Mouse (Mus musculus): Measurements from ENCODE around the gene Igsf9. TPM values are rescaled to one million over a fixed set of nuclear protein-coding genes. Genes with fewer than 3 reads are reported as not detected.

The Igsf9 gene
- polyA plus RNA-seq, 1 experiment, result 5.4 TPM

DNA sequence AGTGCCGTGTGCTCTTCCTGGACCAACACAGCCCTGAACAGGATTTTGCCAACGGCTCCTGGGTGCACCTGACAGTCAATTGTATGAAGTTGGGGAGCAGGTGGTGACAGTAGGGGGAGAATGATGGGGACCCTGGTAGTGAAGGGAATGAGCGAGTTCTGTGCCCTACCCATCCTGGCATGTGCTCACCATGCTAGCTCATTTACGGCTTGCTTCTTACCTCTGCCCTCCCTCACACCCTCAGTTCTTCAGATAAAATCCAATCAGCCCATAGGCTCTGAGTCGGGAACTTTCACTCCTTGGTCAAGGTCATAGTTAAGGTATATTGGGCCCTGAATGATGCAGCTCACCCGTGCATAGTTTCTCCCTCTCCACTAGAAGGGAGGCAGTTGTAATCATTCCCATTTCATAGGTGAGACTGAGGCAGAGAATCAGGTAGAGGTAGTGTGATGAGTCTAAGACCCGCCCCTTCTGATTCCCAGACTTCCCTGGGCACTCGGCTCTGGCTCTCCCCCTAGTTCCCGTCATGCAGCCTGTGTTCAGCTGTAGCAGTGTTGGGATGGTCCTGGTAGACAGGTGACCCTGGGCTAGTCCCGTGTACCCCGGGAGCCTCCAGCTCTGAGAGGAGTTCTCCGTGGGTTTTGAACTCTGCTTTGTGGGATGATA, 8.1 kb downstream of the Igsf9 start:
- Histone ChIP-seq H3K4me3 (ENCODE audit: insufficient read depth, low read length) (no peak overlapping the region), H3K27ac (ENCODE audit: insufficient read depth, low read length) (no peak overlapping the region), H3K4me1 (ENCODE audit: control insufficient read depth, insufficient read depth, low read length) (no peaks in the 10 kb centered on the region)
- TF ChIP-seq CTCF (IDR thresholded peaks at IDR 0.05; ENCODE audit: borderline replicate concordance, insufficient read depth, low read length) (no peak), POLR2A (IDR thresholded peaks at IDR 0.05; ENCODE audit: low read depth, low read length) (no peak)

DNA sequence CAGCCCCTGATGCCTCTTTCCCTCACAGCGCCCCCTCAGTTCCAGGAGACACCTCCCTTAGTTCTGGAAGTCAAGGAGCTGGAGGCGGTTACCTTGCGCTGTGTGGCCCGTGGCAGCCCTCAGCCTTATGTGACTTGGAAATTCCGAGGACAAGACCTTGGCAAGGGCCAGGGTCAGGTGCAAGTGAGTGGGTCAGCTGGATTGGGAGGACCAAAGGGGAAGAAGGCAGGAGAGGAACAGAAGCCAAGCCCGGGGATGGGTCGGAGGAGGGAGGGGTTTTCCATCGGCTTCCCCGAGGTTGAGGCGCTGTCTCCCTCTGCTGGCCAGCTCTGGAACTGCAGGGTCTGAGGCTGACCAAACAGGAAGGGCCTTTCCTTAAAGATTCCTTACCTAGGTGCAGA, 8.7 kb downstream of the Igsf9 start:
- no peak overlapping the region for H3K27ac ChIP-seq (ENCODE audit: insufficient read depth, low read length)
- no peaks in the 10 kb centered on the region for H3K4me1 ChIP-seq (ENCODE audit: control insufficient read depth, insufficient read depth, low read length)
- TF ChIP-seq CTCF (IDR thresholded peaks at IDR 0.05; ENCODE audit: borderline replicate concordance, insufficient read depth, low read length), result peak; percentile 91
- TF ChIP-seq POLR2A (IDR thresholded peaks at IDR 0.05; ENCODE audit: low read depth, low read length), result no peak
- no peak overlapping the region for H3K4me3 ChIP-seq (ENCODE audit: insufficient read depth, low read length)

DNA sequence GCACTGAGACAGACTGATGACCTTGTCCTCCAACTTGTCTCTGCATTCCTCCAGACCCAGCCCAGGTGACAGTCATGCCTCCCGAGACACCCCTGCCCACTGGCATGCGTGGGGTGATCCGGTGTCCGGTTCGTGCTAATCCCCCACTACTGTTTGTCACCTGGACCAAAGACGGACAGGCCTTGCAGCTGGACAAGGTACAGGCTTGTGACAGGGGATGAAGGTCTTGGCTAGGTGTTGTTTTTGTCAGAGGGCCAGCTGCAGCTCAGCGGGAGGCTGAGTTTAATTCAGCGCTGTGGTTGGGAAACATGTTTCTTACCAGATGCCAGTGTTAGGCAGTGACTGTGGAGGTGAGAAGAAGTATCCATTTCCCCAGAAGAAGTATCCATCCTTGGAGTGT, 10.5 kb downstream of the Igsf9 start:
- Histone ChIP-seq H3K4me3 (ENCODE audit: insufficient read depth, low read length) (no peak overlapping the region), H3K27ac (ENCODE audit: insufficient read depth, low read length) (no peak overlapping the region), H3K4me1 (ENCODE audit: control insufficient read depth, insufficient read depth, low read length) (no peaks in the 10 kb centered on the region)
- TF ChIP-seq CTCF (IDR thresholded peaks at IDR 0.05; ENCODE audit: borderline replicate concordance, insufficient read depth, low read length), result no peak
- no peak for TF ChIP-seq POLR2A (IDR thresholded peaks at IDR 0.05; ENCODE audit: low read depth, low read length)

DNA sequence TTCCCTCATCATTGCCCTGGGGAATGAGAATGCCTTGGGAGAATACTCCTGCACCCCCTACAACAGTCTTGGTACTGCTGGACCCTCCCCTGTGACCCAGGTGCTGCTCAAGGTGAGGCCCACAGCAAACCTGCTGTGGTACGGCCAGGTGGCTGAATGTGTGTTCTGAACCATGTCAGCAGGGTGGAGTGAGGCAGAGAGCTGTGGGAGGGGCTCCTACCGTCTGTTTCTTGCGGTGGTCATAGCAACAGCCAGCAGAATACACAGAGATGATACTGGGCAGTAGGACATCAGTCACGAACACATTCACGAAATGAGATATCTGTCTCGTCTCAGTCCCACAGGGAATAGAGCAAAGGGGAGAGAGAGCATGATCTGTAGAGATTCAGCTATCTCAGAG, 11.9 kb downstream of the Igsf9 start:
- Histone ChIP-seq H3K4me1 (ENCODE audit: control insufficient read depth, insufficient read depth, low read length) (no peaks in the 10 kb centered on the region), H3K27ac (ENCODE audit: insufficient read depth, low read length) (no peak overlapping the region), H3K4me3 (ENCODE audit: insufficient read depth, low read length) (no peak overlapping the region)
- TF ChIP-seq CTCF (IDR thresholded peaks at IDR 0.05; ENCODE audit: borderline replicate concordance, insufficient read depth, low read length) (no peak), POLR2A (IDR thresholded peaks at IDR 0.05; ENCODE audit: low read depth, low read length) (no peak)

DNA sequence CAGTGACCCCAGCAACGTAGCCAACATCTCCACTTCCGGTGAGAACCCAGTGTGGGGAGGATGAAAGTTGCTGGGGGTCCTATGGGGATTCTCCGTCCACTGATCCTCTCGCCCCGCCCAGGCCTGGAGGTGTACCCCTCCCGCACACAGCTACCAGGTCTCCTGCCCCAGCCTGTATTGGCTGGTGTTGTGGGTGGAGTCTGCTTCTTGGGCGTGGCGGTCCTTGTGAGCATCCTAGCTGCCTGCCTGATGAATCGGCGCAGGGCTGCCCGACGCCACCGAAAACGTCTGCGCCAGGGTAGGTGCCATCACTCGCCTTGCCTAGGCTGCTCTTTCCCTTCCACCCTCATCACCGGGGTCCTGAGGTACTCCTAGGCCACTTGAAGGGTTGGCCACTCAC, 14.4 kb downstream of the Igsf9 start:
- Histone ChIP-seq H3K4me3 (ENCODE audit: insufficient read depth, low read length) (no peak overlapping the region), H3K4me1 (ENCODE audit: control insufficient read depth, insufficient read depth, low read length) (no peaks in the 10 kb centered on the region), H3K27ac (ENCODE audit: insufficient read depth, low read length) (no peak overlapping the region)
- TF ChIP-seq POLR2A (IDR thresholded peaks at IDR 0.05; ENCODE audit: low read depth, low read length) (no peak), CTCF (IDR thresholded peaks at IDR 0.05; ENCODE audit: borderline replicate concordance, insufficient read depth, low read length) (no peak)

DNA sequence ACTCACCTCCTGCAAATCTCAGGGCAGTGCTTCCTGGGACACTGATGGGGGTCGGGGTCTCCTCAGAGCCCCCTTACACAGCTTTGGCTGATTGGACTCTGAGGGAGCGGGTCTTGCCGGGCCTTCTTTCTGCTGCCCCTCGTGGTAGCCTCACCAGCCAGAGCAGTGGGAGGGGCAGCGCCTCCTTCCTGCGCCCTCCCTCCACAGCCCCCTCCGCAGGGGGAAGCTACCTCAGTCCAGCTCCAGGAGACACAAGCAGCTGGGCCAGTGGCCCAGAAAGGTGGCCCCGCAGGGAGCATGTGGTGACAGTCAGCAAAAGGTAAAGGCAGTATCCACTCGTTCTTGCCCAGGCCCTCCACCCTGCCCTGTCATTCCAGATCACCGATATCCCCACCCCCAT, 15.8 kb downstream of the Igsf9 start:
- H3K27ac ChIP-seq (ENCODE audit: insufficient read depth, low read length), result no peak overlapping the region
- no peaks in the 10 kb centered on the region for H3K4me1 ChIP-seq (ENCODE audit: control insufficient read depth, insufficient read depth, low read length)
- H3K4me3 ChIP-seq (ENCODE audit: insufficient read depth, low read length), result no peak overlapping the region
- no peak for TF ChIP-seq CTCF (IDR thresholded peaks at IDR 0.05; ENCODE audit: borderline replicate concordance, insufficient read depth, low read length)
- no peak for TF ChIP-seq POLR2A (IDR thresholded peaks at IDR 0.05; ENCODE audit: low read depth, low read length)

GRCm38 (mm10) chr1:172499765-172500441, 18.3 kb downstream of the Igsf9 start, which contains the start of gene Tagln2:
Gene Tagln2 (plus strand): TSS chr1:172500047.
- Histone ChIP-seq H3K27ac (ENCODE audit: insufficient read depth, low read length) (peak within 1 kb of the TSS; percentile 85), H3K4me3 (ENCODE audit: insufficient read depth, low read length) (peak within 1 kb of the TSS; percentile 58), H3K4me1 (ENCODE audit: control insufficient read depth, insufficient read depth, low read length) (peaks cover 3% of the 10 kb centered on the region; the same call in 1 of the 2 replicates)
- TF ChIP-seq POLR2A (IDR thresholded peaks at IDR 0.05; ENCODE audit: low read depth, low read length), result peak; percentile 99
- TF ChIP-seq CTCF (IDR thresholded peaks at IDR 0.05; ENCODE audit: borderline replicate concordance, insufficient read depth, low read length), result no peak

- Histone ChIP-seq H3K4me3 (ENCODE audit: insufficient read depth, low read length) (peak overlapping the region; percentile 86), H3K27ac (ENCODE audit: insufficient read depth, low read length) (peak overlapping the region; percentile 94), H3K4me1 (ENCODE audit: control insufficient read depth, insufficient read depth, low read length) (peaks cover 3% of the 10 kb centered on the region; the same call in 1 of the 2 replicates)
- no peak for TF ChIP-seq CTCF (IDR thresholded peaks at IDR 0.05; ENCODE audit: borderline replicate concordance, insufficient read depth, low read length)
- peak; percentile 77 for TF ChIP-seq POLR2A (IDR thresholded peaks at IDR 0.05; ENCODE audit: low read depth, low read length)
These were observed 19.1 kb downstream of the Igsf9 start for GRCm38 (mm10) chr1:172500451-172501370.

DNA sequence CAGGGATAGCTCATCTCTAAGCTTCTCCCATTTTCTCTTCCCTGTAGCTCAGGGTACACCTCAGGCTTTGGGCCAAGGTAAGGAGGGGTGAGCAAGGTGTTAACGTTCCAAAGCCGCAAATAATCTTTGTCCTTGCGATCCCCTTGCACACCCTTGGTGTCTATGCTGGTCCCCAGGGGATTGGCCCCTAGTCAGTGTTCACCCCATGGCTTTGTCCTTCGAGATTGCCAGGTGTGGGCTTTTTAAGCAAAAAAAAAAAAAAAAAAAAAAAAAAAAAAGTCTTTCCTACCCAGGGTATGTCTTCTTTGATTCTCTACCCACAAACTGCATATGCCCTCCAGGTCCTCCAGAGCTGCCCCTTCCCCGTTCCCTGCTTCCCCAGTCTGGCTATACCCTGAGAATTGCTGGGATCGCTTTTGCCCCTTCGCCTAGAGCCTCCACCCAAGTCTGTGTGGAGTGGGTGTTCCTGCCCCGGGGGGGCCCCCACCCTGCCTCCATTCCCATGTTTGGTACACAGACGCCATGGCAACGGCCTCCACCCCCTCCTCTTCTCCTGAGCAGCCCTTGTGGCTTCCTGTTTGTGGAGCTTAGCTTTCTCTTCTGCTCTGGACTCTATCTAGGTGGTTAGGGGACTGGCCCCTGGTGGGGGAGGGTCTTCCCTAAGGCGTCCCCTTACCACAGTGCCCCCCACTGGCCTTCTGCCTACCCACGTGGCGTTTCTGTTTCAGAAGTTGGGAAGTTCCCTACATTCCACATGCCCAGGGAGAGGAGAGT, 20.0 kb downstream of the Igsf9 start:
- H3K4me3 ChIP-seq (ENCODE audit: insufficient read depth, low read length), result peak overlapping the region; percentile 86
- peak; percentile 51 for TF ChIP-seq POLR2A (IDR thresholded peaks at IDR 0.05; ENCODE audit: low read depth, low read length)
- TF ChIP-seq CTCF (IDR thresholded peaks at IDR 0.05; ENCODE audit: borderline replicate concordance, insufficient read depth, low read length), result no peak
- H3K4me1 ChIP-seq (ENCODE audit: control insufficient read depth, insufficient read depth, low read length), result peaks cover 3% of the 10 kb centered on the region; the same call in 1 of the 2 replicates
- peak overlapping the region; percentile 94 for H3K27ac ChIP-seq (ENCODE audit: insufficient read depth, low read length)

Data from embryonic fibroblast, embryonic 13.5 days (primary cell).